Mouse (Mus musculus) heart, adult 10 weeks (tissue): ENCODE measurements around the gene Med23. TPM values are rescaled to one million over a fixed set of nuclear protein-coding genes. Genes with fewer than 3 reads are reported as not detected.

ENCODE experiments used
- polyA plus RNA-seq: library from polyadenylated mRNA; stranded (reverse); fragments of 350-450 nt; fragmentation: Illumina TruSeq; extraction: RNeasy Lipid Tissue Mini Kit (QIAGEN cat#74804); gene quantifications from one replicate; pipeline ENCODE4 v1.2.3, GENCODE M21; 2014; ENCODE audit warnings: low read depth, low replicate concordance

Med23 gene
- polyA plus RNA-seq = 9.8 TPM

GRCm38 (mm10) chr10:24869760-24870290, at the start of gene Med23:
TSS of gene Med23 (plus strand) at chr10:24869986.

GRCm38 (mm10) chr10:24842676-24843075, 27.1 kb upstream of the Med23 start, which contains the start of gene Enpp3:
TSS of gene Enpp3 (minus strand) at chr10:24842823.

GRCm38 (mm10) chr10:24926962-24927720, 57.4 kb downstream of the Med23 start, which contains the start of gene Arg1:
TSS of gene Arg1 (minus strand) at chr10:24927484.

Other genes with a start within 250 kb of the Med23 start
- gene Enpp1, start 157.8 kb upstream of the Med23 start, polyA plus RNA-seq = 4.0 TPM
- 4.7 TPM for gene Enpp3, start 27.2 kb upstream of the Med23 start, polyA plus RNA-seq
- 1.3 TPM for gene Arg1, start 57.5 kb downstream of the Med23 start, polyA plus RNA-seq